Mouse (Mus musculus): ENCODE results near the gene Pmel. TPM values are rescaled to one million over a fixed set of nuclear protein-coding genes. Genes with fewer than 3 reads are reported as not detected.
"Not testable (repeated sequence)": the region's sequence is repeated elsewhere in the genome, so short reads cannot be mapped to it uniquely, and the experiment has no call there.

Pmel gene
- total RNA-seq, 1 experiment, result 11.4 TPM

DNA sequence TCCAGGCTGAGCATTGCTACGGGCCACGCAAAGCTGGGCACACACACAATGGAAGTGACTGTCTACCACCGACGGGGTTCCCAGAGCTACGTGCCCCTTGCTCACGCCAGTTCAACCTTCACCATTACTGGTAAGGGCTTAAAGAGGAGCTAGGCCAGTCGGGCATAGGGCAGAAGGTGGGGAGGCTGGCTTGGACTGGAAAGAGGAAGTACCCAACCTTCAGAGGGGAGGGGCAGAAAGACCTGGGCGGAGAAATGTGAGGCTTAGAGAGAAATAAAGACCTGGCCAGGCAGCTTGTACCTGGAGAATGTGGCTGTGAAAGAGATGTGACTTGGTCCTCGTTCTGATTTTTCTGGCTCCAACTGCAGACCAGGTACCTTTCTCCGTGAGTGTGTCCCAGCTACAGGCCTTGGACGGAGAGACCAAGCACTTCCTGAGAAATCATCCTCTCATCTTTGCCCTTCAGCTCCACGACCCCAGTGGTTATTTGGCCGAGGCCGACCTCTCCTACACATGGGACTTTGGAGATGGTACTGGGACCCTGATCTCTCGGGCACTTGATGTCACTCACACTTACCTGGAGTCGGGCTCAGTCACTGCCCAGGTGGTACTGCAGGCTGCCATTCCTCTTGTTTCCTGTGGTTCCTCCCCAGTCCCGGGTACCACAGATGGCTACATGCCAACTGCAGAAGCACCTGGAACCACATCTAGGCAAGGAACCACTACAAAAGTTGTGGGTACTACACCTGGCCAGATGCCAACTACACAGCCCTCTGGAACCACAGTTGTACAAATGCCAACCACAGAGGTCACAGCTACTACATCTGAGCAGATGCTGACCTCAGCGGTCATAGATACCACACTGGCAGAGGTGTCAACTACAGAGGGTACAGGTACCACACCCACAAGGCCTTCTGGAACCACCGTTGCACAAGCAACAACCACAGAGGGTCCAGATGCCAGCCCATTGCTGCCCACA lies 11.9 kb downstream of the Pmel start:
- Histone ChIP-seq H3K27ac (ENCODE audit: insufficient read depth, low read depth, low read length, poor library complexity, severe bottlenecking) (no peak overlapping the region), H3K36me3 (ENCODE audit: control insufficient read depth, insufficient read depth, low read length, poor library complexity, severe bottlenecking) (peaks cover 4% of the 10 kb centered on the region; the same call in 1 of the 2 replicates), H3K9ac (ENCODE audit: insufficient read depth, low read depth, low read length, poor library complexity, severe bottlenecking) (no peak overlapping the region), H3K9me3 (ENCODE audit: control insufficient read depth, insufficient read depth, low read depth, low read length) (no peaks in the 10 kb centered on the region), H3K4me3 (ENCODE audit: insufficient read depth in 1 of 2, low read depth in 1 of 2, low read length in 2 of 2, poor library complexity in 1 of 2, severe bottlenecking in 1 of 2) (no peak overlapping the region), H3K4me1 (ENCODE audit: control insufficient read depth in 2 of 2, insufficient read depth in 2 of 2, low read length in 2 of 2, poor library complexity in 1 of 2) (peaks cover 2 to 12% of the 10 kb centered on the region in 2 experiments; a peak in 3 of 4 replicates)
- in situ Hi-C loops (cut with MboI; ENCODE audit: low sequenced_read_pairs in 2 of 2, unreplicated experiment in 2 of 2), result no loop called here
- TF ChIP-seq HCFC1 (IDR thresholded peaks at IDR 0.05; ENCODE audit: borderline replicate concordance, insufficient read depth, low read length) (no peak), ZNF384 (IDR thresholded peaks at IDR 0.05; ENCODE audit: low read depth, low read length) (no peak), MAFK (IDR thresholded peaks at IDR 0.05; ENCODE audit: insufficient read depth, low read depth, low read length) (no peak), ZC3H11A (IDR thresholded peaks at IDR 0.05; ENCODE audit: borderline replicate concordance, low read depth, low read length) (no peak), CHD2 (IDR thresholded peaks at IDR 0.05; ENCODE audit: low read depth, low read length) (no peak)
- DNase-seq (ENCODE audit: low read depth, low spot score), result no peak

DNA sequence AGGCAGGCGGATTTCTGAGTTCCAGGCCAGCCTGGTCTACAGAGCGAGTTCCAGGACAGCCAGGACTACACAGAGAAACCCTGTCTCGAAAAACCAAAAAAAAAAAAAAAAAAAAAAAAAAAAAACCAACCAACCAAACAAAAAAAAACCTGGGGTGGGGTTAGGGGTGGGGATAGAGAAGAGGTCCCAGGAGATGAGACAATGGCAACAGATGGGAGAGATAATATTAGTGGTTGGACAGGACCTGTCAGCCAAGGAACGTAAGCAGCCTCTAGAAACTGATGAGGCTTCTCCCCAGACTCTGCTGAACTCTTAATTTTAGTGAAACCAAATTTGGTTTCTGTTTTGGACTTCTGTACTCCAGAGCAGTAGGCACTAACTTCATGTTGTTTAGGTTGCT lies 21.5 kb downstream of the Pmel start:
- DNase-seq (ENCODE audit: low read depth, low spot score); H3K9me3 ChIP-seq (ENCODE audit: control insufficient read depth, insufficient read depth, low read depth, low read length); in situ Hi-C loops (cut with MboI; ENCODE audit: low sequenced_read_pairs in 2 of 2, unreplicated experiment in 2 of 2); H3K27ac ChIP-seq (ENCODE audit: insufficient read depth, low read depth, low read length, poor library complexity, severe bottlenecking); H3K4me3 ChIP-seq (ENCODE audit: insufficient read depth in 1 of 2, low read depth in 1 of 2, low read length in 2 of 2, poor library complexity in 1 of 2, severe bottlenecking in 1 of 2); H3K4me1 ChIP-seq (ENCODE audit: control insufficient read depth in 2 of 2, insufficient read depth in 2 of 2, low read length in 2 of 2, poor library complexity in 1 of 2); H3K9ac ChIP-seq (ENCODE audit: insufficient read depth, low read depth, low read length, poor library complexity, severe bottlenecking): not testable (repeated sequence)
- H3K36me3 ChIP-seq (ENCODE audit: control insufficient read depth, insufficient read depth, low read length, poor library complexity, severe bottlenecking), result peaks cover 12% of the 10 kb centered on the region
- TF ChIP-seq ZNF384 (IDR thresholded peaks at IDR 0.05; ENCODE audit: low read depth, low read length), result peak; percentile 20; the same call in 1 of the 2 replicates

DNA sequence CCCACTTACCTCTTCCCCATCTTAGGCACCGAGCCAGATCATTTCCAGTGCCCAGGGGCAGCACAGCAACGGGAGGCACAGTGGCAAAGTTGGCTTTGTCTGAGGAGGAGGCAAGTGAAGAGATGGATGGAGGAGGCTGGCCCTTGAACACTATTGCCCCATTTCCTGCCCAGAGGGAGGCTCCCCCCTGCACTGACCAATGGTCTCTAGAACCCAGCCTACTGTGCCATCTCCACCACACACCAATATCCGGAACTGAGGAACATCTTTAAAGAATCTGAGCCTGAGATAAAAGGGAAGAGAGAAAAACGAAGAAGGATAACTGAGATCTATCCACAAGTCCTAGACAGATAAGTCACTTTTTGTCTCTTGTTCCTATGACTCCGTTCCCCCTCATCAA lies 24.1 kb downstream of the Pmel start:
- TF ChIP-seq ZC3H11A (IDR thresholded peaks at IDR 0.05; ENCODE audit: borderline replicate concordance, low read depth, low read length) (no peak), HCFC1 (IDR thresholded peaks at IDR 0.05; ENCODE audit: borderline replicate concordance, insufficient read depth, low read length) (no peak), MAFK (IDR thresholded peaks at IDR 0.05; ENCODE audit: insufficient read depth, low read depth, low read length) (no peak), ZNF384 (IDR thresholded peaks at IDR 0.05; ENCODE audit: low read depth, low read length) (no peak), CHD2 (IDR thresholded peaks at IDR 0.05; ENCODE audit: low read depth, low read length) (no peak)
- in situ Hi-C loops (cut with MboI; ENCODE audit: low sequenced_read_pairs in 2 of 2, unreplicated experiment in 2 of 2), result no loop called here
- H3K4me1 ChIP-seq (ENCODE audit: control insufficient read depth in 2 of 2, insufficient read depth in 2 of 2, low read length in 2 of 2, poor library complexity in 1 of 2), result no peaks in the 10 kb centered on the region
- no peak overlapping the region for H3K27ac ChIP-seq (ENCODE audit: insufficient read depth, low read depth, low read length, poor library complexity, severe bottlenecking)
- H3K4me3 ChIP-seq (ENCODE audit: insufficient read depth in 1 of 2, low read depth in 1 of 2, low read length in 2 of 2, poor library complexity in 1 of 2, severe bottlenecking in 1 of 2), result no peak overlapping the region
- no peak for DNase-seq (ENCODE audit: low read depth, low spot score)
- H3K9me3 ChIP-seq (ENCODE audit: control insufficient read depth, insufficient read depth, low read depth, low read length), result no peaks in the 10 kb centered on the region
- H3K36me3 ChIP-seq (ENCODE audit: control insufficient read depth, insufficient read depth, low read length, poor library complexity, severe bottlenecking), result peaks cover 18% of the 10 kb centered on the region
- no peak overlapping the region for H3K9ac ChIP-seq (ENCODE audit: insufficient read depth, low read depth, low read length, poor library complexity, severe bottlenecking)

DNA sequence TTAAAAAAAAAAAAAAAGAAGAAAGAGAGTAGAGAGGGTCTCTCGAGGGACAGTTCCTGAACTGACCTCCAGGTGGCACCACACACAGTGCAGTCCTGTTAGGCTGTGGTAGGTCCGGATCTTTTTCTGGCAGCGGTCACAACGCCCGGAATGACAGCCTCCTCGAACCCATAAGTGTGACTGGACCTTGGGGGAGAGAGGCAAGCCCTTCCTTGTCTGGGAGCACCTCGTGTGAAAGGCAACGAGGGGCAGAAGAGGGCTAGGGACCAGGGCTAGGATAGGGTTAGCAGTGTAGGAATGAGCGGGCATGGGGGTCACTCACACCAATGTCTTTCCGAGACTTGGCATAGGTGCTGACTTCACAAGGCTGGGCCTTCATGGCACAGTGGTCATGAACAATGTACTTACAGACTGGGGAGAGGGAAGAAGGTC lies 27.0 kb downstream of the Pmel start:
- in situ Hi-C loops (cut with MboI; ENCODE audit: low sequenced_read_pairs in 2 of 2, unreplicated experiment in 2 of 2), result loop anchor here in 1 of 2 experiments (10.0 kb wide), 1 partner anchor 164 kb away; the partner anchor contains the start of gene Gdf11
- H3K4me1 ChIP-seq (ENCODE audit: control insufficient read depth in 2 of 2, insufficient read depth in 2 of 2, low read length in 2 of 2, poor library complexity in 1 of 2), result no peaks in the 10 kb centered on the region

More for the DNA sequence above, 27.0 kb downstream of the Pmel start:
- TF ChIP-seq ZC3H11A (IDR thresholded peaks at IDR 0.05; ENCODE audit: borderline replicate concordance, low read depth, low read length) (peak; percentile 28; the same call in 1 of the 2 replicates), CHD2 (IDR thresholded peaks at IDR 0.05; ENCODE audit: low read depth, low read length) (no peak), ZNF384 (IDR thresholded peaks at IDR 0.05; ENCODE audit: low read depth, low read length) (peak; percentile 91)
- no peak for DNase-seq (ENCODE audit: low read depth, low spot score)
- Histone ChIP-seq H3K27ac (ENCODE audit: insufficient read depth, low read depth, low read length, poor library complexity, severe bottlenecking) (no peak overlapping the region), H3K9me3 (ENCODE audit: control insufficient read depth, insufficient read depth, low read depth, low read length) (no peaks in the 10 kb centered on the region), H3K9ac (ENCODE audit: insufficient read depth, low read depth, low read length, poor library complexity, severe bottlenecking) (no peak overlapping the region), H3K36me3 (ENCODE audit: control insufficient read depth, insufficient read depth, low read length, poor library complexity, severe bottlenecking) (peaks cover 25% of the 10 kb centered on the region), H3K4me3 (ENCODE audit: insufficient read depth in 1 of 2, low read depth in 1 of 2, low read length in 2 of 2, poor library complexity in 1 of 2, severe bottlenecking in 1 of 2) (no peak overlapping the region)

Measured in ES-E14 (cell line).